Mouse (Mus musculus) intestine, embryonic 14.5 days (tissue): ENCODE results near the gene Mettl18. TPM values are rescaled to one million over a fixed set of nuclear protein-coding genes. Genes with fewer than 3 reads are reported as not detected.
"Not testable (repeated sequence)": the region's sequence is repeated elsewhere in the genome, so short reads cannot be mapped to it uniquely, and the experiment has no call there.

ENCODE experiments used
- ATAC-seq: fragments of 200-750 bp; cut with Nextera tagmentation; replicated peaks from 2 replicates; pipeline ENCODE4 v1.8.0; 2017; ENCODE audit warnings: low read depth, moderate number of reproducible peaks, moderate TSS enrichment, moderate library complexity; ENCODE audit not compliant: low FRiP score, low TSS enrichment
- DNase-seq: peaks from one replicate; pipeline ENCODE4 v3.0.0-alpha.2; 2018; ENCODE audit warnings: low spot score
- H3K27ac ChIP-seq: fragments of 300-500 bp; sonication (generic); 2 replicates; pipeline ENCODE4 v1.5.1; 2014; ENCODE audit warnings: low read depth, mild to moderate bottlenecking, control low read depth
- H3K27me3 ChIP-seq: fragments of 300-500 bp; sonication (generic); replicated peaks from 2 replicates; pipeline ENCODE4 v1.6.1; 2014; ENCODE audit warnings: low read length, control low read depth; ENCODE audit not compliant: control insufficient read depth, insufficient read depth
- H3K36me3 ChIP-seq: fragments of 300-500 bp; sonication (generic); 2 replicates; pipeline ENCODE4 v1.6.1; 2014; ENCODE audit warnings: low read length, control low read depth; ENCODE audit not compliant: control insufficient read depth, insufficient read depth
- H3K4me1 ChIP-seq: fragments of 300-500 bp; sonication (generic); replicated peaks from 2 replicates; pipeline ENCODE4 v1.6.1; 2014; ENCODE audit warnings: low read length, control low read depth, mixed read lengths; ENCODE audit not compliant: control insufficient read depth, insufficient read depth
- H3K4me2 ChIP-seq: fragments of 300-500 bp; sonication (generic); 2 replicates; pipeline ENCODE4 v1.6.1; 2014; ENCODE audit warnings: low read length
- H3K4me3 ChIP-seq: fragments of 300-500 bp; sonication (generic); 2 replicates; pipeline ENCODE4 v1.5.1; 2014; ENCODE audit warnings: low read depth, low read length, control low read depth, mixed read lengths
- H3K9ac ChIP-seq: fragments of 300-500 bp; sonication (generic); 2 replicates; pipeline ENCODE4 v1.6.1; 2014; ENCODE audit warnings: mild to moderate bottlenecking, low read length
- H3K9me3 ChIP-seq: fragments of 300-500 bp; sonication (generic); 2 replicates; pipeline ENCODE4 v1.6.1; 2016; ENCODE audit warnings: low read length, control low read depth; ENCODE audit not compliant: control insufficient read depth
- WGBS: fragments of 180-500 bp; shearing (Covaris S2); extraction: QIAGEN DNeasy Blood & Tissue Kit; methylation state at CpG from one replicate; pipeline ENCODE4 v1.1.7; 2014; 5-methylcytosine and 5-hydroxymethylcytosine counted together
- polyA plus RNA-seq: library from polyadenylated mRNA; unstranded; fragments of >200 nt; fragmentation: Nextera tagmentation; extraction: Ambion mirVana; gene quantifications from 2 replicates; pipeline ENCODE4 v1.2.1, GENCODE M21; 2014

Mettl18 gene
- polyA plus RNA-seq, 1 experiment from 2014 or later = 8.7 TPM

DNA sequence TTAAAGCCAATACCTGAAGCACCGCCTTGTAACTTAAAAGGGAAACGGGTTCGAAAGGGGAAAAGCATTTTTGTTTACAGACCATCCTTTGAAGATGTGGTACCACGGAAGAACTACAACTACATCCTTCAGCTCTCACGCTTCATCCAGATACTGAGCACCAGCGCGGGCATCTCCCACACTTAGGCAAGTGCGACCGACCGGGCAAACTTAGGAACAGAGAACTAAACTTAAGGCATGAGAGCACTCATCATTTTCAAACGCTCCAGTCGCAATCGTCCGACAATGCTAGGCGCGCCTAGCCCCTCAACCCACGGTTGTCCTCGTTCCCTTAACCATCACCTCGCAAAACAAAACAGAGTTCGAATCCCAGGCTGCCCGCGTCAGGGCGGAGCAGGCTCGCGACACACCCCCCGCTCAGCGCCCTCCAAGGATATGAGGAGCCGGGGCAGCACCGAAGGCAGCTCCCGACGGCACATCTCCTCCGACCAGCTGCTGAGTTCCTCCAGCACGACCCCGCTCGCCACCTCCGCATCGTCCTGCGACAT lies 442 bp upstream of the Mettl18 start:
- DNase-seq (no peak), ATAC-seq (peak; percentile 85)
- WGBS = 2% methylated on average over 38 of the region's 38 CpGs
- peak overlapping the region; percentile 66 for H3K4me2 ChIP-seq
- H3K9ac ChIP-seq = peak overlapping the region; percentile 66
- H3K27ac ChIP-seq = peak overlapping the region; percentile 71; the same call in 1 of the 2 replicates
- H3K27me3 ChIP-seq = no peaks in the 10 kb centered on the region
- no peaks in the 10 kb centered on the region for H3K36me3 ChIP-seq
- H3K9me3 ChIP-seq = no peaks in the 10 kb centered on the region
- H3K4me1 ChIP-seq = peaks cover 6% of the 10 kb centered on the region
- peak overlapping the region; percentile 59 for H3K4me3 ChIP-seq

DNA sequence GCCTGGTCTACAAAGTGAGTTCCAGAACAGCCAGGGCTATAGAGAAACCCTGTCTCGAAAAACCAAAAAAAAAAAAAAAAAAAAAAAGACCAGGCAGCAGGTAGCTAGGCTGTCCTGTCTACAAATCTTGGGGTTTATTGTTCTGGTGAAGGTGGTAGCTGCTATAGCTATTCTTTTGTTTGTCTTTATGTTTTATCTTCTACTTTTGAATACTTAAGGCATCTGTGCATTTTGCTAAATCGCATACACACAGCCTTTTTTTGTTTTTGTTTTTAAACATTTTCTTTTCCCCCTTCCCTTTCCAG lies 872 bp downstream of the Mettl18 start:
- no peaks in the 10 kb centered on the region for H3K27me3 ChIP-seq
- 80% methylated on average over 1 of the region's 2 CpGs for WGBS
- H3K27ac ChIP-seq = no peak overlapping the region
- H3K4me1 ChIP-seq = peaks cover 6% of the 10 kb centered on the region
- H3K36me3 ChIP-seq = no peaks in the 10 kb centered on the region
- no peaks in the 10 kb centered on the region for H3K9me3 ChIP-seq
- peak overlapping the region; percentile 66; the same call in 1 of the 2 replicates for H3K9ac ChIP-seq
- DNase-seq (no peak), ATAC-seq (no peak)
- H3K4me2 ChIP-seq = peak overlapping the region; percentile 77
- H3K4me3 ChIP-seq = peak overlapping the region; percentile 59

DNA sequence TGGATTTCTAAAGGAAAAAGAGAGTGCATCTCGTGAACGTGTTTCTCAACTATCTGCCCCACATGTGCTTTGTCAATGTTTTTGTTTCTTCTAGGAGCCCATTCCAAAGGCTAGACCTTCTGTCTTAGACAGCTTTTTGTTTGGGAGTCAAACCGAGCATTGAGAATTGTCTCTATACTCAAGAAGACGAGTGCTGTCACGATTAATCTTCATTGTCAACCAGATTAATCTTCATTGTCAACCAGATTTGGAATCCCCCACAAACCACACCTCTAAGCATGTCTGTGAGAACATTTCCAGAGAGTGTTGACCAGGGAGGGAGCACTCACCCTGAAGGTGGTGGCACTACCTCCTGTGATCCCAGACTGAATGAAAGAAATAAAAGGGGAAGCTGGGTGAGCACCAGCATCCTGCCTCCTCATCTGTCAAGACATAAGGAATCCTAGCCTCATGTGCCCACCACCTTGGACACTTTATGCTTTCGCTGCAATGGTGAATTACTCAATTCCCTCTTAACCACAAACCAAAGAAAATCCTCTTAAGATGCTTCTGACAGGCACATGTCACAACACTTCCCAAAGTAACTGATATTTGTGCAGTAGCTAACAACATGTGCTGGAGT lies 7.3 kb downstream of the Mettl18 start:
- Histone ChIP-seq H3K27me3 (no peaks in the 10 kb centered on the region), H3K9ac (no peak overlapping the region), H3K27ac (no peak overlapping the region), H3K4me1 (no peaks in the 10 kb centered on the region), H3K4me2 (no peak overlapping the region), H3K4me3 (no peak overlapping the region), H3K9me3 (no peaks in the 10 kb centered on the region), H3K36me3 (no peaks in the 10 kb centered on the region)
- WGBS = 68% methylated on average over 6 of the region's 6 CpGs
- DNase-seq (no peak), ATAC-seq (no peak)

DNA sequence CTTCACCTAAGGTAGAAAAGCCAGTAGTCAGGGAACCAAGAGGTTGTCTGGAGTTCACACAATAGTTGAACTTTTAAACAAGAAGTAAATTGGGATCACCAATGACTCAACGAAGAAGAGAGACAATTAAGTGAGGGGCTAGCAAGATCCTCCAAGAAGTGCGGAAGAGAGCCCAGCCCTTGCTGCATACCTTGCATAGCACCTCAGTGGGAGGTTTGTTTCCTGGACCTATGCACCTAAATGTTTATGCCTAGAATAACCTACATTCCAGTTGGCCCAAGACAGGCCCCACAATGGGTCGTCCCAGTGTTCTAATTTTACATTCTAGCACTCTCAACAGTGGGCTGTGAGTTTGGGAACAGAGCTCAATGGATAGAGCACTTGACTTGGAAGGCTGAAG lies 9.6 kb downstream of the Mettl18 start:
- Histone ChIP-seq H3K4me3 (no peak overlapping the region), H3K27me3 (no peaks in the 10 kb centered on the region), H3K9me3 (no peaks in the 10 kb centered on the region), H3K36me3 (no peaks in the 10 kb centered on the region), H3K4me1 (no peaks in the 10 kb centered on the region), H3K4me2 (no peak overlapping the region), H3K9ac (no peak overlapping the region), H3K27ac (no peak overlapping the region)
- WGBS = 72% methylated on average over 3 of the region's 3 CpGs
- DNase-seq = no peak
- ATAC-seq = no peak

DNA sequence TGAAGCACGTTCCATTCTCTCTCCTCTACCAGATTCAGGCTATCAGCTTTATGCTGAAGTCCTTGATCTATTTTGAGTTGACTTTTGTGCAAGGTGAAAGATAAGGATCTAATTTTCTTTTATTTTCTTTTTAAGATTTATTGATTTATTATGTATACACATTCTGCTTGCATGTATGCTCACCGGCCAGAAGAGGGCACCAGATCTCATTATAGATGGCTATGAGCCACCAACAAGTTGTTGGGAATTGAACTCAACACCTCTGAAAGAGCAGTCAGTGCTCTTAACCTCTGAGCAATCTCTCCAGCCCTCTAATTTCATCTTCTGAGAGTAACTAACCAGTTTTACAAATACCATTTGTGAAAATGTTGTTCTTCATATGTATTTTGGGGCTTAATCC lies 14.5 kb downstream of the Mettl18 start:
- H3K4me1 ChIP-seq = no peaks in the 10 kb centered on the region
- H3K4me2 ChIP-seq = no peak overlapping the region
- 40% methylated on average over 2 of the region's 2 CpGs for WGBS
- H3K9ac ChIP-seq = no peak overlapping the region
- no peak for DNase-seq
- H3K27me3 ChIP-seq = no peaks in the 10 kb centered on the region
- no peak for ATAC-seq
- H3K4me3 ChIP-seq = no peak overlapping the region
- no peak overlapping the region for H3K27ac ChIP-seq
- H3K36me3 ChIP-seq = no peaks in the 10 kb centered on the region
- H3K9me3 ChIP-seq = no peaks in the 10 kb centered on the region

DNA sequence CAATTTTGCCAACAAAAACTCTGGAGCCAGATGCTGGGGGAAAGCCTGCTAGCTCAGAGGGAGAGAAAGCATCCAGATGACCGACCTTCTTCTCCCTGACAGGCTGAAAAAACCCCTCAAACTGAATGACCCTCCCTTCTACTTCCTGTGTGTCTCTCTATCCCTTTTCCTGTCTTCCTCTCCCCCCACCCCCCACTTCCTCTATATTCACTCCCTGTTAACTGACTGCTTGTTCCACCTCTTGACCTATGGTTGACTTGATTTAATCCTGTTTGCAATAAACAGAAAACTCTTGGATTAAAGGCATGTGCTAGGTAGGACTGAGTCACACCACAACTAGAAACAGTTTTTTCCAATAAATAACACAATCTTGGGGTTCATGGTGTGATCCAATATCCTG lies 19.9 kb downstream of the Mettl18 start:
- Histone ChIP-seq H3K9ac (no peak overlapping the region), H3K9me3 (no peaks in the 10 kb centered on the region), H3K36me3 (no peaks in the 10 kb centered on the region), H3K27me3 (no peaks in the 10 kb centered on the region), H3K27ac (no peak overlapping the region), H3K4me2 (no peak overlapping the region), H3K4me1 (no peaks in the 10 kb centered on the region), H3K4me3 (no peak overlapping the region)
- DNase-seq (no peak), ATAC-seq (no peak)
- 71% methylated on average over 1 of the region's 1 CpGs for WGBS

DNA sequence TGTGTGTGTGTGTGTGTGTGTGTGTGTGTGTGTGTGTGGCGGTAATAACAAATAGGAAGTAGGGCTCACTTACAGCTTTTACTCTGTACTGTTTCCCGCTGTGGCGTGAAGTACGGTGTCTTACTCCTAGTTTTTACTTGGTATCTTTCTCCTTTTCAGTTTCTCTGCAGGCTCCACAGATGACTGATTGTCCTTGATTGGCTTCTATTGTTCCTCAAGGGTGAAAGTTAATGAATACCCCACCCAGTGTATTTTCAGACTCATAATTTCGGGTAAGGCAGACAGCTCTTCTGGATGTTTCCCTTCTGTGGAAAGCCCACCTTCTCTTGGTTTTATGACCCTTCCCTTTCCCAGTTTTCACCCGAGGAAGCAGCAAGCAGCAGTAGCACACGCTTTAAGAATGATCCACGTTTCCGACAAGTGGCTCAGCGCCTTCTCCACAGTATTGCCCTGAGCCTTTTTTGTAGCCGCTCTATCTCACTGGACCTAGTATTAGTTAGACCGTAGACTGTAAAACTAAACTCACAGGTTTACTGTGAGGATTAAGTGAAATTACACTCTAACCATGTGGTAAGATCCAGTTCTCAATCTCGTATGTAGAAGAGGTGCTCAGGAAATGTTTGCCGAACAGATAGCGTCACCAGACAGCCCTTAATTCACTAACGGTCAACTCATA lies 23.7 kb downstream of the Mettl18 start:
- Histone ChIP-seq H3K4me1 (no peaks in the 10 kb centered on the region), H3K36me3 (no peaks in the 10 kb centered on the region), H3K27ac (no peak overlapping the region), H3K9me3 (no peaks in the 10 kb centered on the region), H3K4me3 (no peak overlapping the region), H3K27me3 (no peaks in the 10 kb centered on the region), H3K9ac (no peak overlapping the region), H3K4me2 (no peak overlapping the region)
- 81% methylated on average over 16 of the region's 16 CpGs for WGBS
- ATAC-seq (no peak), DNase-seq (no peak)

DNA sequence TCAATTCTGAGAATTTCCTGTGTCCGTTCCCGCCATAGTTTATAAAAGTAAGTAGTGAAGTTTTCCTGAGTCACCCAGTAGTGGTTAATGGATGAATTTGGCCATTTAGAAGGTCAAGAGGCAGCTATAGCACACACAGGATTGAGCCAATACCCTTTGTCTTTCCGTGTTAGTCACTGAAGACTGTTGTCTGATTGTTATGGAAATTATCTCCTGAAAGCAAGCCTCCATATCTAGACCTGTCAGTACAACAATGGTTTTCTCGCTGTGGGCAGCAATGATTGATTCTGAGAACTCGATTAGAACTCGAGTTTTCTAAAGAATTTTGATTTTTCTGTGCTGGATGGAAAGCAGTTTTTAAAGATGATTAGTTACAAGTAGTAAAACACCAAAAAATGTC lies 25.1 kb downstream of the Mettl18 start:
- Histone ChIP-seq H3K4me1 (no peaks in the 10 kb centered on the region), H3K4me3 (no peak overlapping the region), H3K27me3 (no peaks in the 10 kb centered on the region), H3K9ac (no peak overlapping the region), H3K36me3 (no peaks in the 10 kb centered on the region), H3K27ac (no peak overlapping the region), H3K4me2 (no peak overlapping the region), H3K9me3 (no peaks in the 10 kb centered on the region)
- no peak for ATAC-seq
- WGBS = 69% methylated on average over 6 of the region's 6 CpGs
- DNase-seq = no peak

DNA sequence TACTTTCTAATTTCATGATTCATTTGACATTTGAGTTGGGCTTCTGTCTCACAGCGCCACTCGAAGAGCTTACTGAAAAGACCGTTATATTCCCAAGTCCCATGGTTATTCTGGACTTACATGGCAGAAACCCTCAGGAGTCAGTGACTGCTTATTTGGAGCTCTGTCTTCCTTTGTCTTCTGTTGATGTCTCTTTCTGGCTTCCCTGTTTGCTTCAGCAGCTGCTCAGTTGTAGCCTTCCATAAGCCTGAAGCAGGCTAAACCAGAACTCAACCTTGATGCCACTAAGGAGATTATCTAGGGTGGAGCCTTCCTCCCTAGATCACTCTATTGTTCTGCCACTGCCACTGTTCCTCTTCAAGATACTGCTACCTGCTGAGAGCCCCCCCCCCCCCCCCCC lies 26.1 kb downstream of the Mettl18 start:
- not testable (repeated sequence) for H3K27me3 ChIP-seq, H3K27ac ChIP-seq, H3K36me3 ChIP-seq, DNase-seq, H3K4me1 ChIP-seq, H3K4me3 ChIP-seq, ATAC-seq, H3K9ac ChIP-seq, H3K4me2 ChIP-seq, H3K9me3 ChIP-seq
- WGBS = 94% methylated on average over 3 of the region's 3 CpGs
